Mouse (Mus musculus): ENCODE data around the gene P3h1.

DNA sequence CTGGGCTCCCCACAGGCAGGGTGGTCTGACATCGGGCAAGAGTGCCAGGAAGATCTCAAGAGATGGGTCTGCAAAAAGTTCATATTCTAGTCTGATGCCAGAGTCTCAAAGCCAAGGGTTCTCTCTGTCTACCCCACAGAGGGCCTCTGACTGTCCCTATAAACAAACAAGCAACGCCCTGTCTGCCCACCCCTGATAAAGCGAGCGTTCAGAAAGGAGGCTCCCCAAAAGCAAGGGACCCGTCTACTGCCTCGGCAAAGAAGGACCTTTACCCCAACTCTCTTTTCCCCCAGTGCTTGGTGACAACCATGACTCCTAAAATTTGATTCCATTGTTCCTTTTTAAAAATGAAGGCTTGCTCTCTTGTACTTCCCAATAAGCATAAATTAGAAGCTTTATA lies 42.9 kb upstream of the P3h1 start, which contains the start of gene Ermap:
- no peak for TF ChIP-seq CTCF (IDR thresholded peaks at IDR 0.05; ENCODE audit: low read depth)
- peak; percentile 93 for TF ChIP-seq EP300 (IDR thresholded peaks at IDR 0.05; ENCODE audit: low read depth)

Data from liver, postnatal 0 days (tissue).